Mouse (Mus musculus): ENCODE data around the gene Ms4a10. TPM values are rescaled to one million over a fixed set of nuclear protein-coding genes. Genes with fewer than 3 reads are reported as not detected.

Ms4a10 gene
- total RNA-seq, 2 experiments from 2014 or later = 0.51 to 25.4 TPM

DNA sequence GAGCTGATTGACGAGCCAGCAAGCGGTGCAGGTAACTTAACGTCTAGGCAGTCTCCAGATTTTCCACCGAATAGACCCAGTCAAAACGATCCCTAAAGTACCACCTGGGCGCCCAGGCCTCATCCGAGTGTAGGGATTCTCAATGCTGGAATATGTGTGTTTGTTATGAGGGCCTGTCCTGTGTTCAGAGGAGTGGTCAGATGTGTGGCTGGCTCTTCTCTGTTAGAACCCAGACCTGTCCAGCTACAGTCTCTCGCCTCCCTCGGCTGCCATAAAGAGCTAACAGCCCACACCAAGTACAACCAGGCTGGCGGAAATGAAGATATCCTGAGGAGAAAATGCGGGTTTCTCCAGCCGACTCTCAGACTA, 14.5 kb downstream of the Ms4a10 start:
- DNase-seq (ENCODE audit: low spot score in 2 of 2) = no peak

DNA sequence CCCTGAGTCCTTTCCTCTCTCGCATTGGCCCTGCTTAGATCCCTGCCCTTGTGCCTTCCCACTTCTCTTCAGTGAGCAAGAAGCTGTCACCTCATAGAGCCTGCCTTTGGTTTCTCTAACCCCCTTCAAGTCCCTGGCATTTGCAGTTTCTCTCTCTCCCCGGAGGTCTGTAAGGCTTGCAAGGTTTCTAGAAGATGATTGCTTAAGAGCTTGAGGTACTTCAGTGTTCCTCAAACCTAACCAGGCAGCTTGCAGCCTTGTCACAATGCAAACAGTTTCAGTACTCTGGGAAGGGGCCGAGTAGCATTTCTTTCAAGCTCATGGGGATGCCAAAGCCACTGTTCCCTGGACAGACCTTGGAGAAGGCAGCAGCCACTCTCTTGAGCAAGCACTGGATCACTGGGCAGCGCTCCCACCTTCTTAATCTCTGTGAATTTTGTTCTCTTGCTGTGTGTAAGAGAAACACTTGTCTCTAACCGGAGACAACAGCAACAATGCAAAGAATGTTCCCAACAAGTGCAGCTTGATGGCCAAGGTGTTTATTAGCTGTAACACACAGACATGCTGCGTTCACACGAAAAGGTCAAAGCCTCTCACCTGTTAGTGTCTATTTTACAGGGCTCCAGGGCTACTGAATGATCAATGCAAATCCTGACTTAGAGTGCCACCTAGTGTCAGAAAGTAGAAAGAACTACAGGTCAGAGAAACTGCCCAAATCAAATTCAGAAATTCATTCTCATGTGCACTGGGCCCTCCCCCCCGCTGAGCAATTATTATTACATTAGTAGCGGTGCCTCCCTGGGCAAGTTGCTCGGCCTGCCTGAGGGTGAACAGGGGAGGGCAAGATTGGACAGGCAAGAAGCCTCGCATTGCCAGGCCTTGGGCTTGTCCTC, 15.1 kb downstream of the Ms4a10 start:
- peak in 1 of 2 experiments; percentile 42 for DNase-seq (ENCODE audit: low spot score in 2 of 2)

DNA sequence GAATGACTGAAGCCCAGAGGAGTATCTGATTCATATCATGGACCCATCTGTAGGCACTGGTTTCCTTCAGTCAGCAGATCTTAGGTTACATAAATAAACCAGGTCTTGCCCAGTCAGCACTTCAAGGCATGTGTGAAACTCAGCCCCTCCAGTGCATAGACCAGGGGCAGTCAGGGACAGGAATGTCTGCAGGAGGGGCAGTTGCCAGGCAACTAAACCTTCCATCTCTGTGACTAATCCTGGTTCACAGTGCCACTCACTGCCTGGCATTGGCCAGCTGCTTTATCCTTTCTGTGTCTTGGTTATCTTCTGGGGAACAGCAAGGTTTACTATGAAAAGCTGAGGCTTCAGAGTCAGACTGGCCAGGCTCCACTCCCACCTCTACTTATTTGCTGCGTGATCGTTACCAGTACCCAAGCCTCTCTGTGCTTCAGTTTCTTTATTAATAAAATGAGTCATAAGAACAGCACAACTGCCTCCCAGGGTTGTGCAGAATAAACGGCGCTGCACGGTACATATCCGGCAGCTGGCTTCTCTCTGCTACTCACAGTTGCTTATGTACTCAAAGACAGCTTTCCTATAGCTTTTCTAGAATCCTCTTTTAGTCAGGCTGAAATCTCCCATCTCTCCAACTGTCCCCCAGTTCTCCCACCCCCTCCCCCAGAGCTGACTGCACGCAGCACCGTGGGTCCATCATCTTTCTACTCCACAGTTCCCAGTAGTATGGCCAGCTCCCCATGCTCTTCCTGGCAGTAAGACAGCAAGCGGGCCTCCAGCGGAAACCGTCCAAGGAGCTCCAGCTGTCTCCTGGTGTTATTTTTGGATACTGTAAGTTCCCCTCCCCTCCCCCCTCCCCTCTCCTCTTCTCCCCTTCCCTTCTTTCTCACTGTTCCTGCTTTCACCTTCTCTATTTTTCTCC, 22.2 kb downstream of the Ms4a10 start:
- no peak for DNase-seq (ENCODE audit: low spot score in 2 of 2)

DNA sequence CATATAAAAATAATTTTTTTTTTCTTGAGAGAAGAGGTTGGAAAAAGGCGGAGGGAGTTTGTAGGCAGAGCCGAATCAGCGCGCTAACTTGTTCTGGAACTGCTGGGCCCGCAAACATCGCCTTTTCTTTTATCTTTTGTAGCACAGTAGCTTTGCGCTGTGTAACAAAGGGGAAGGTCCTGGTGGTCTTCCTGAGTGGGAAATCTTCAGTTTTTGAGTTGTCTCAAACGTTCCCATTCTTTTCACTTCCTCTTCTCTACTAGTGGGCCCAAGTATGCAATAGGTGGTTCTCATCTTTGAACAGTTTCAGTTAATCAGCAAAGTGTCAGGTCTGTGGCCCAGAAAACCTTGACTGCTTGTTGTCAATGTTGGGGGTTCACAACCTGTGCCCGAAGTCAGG, 24.9 kb downstream of the Ms4a10 start:
- DNase-seq (ENCODE audit: low spot score in 2 of 2) = no peak

DNA sequence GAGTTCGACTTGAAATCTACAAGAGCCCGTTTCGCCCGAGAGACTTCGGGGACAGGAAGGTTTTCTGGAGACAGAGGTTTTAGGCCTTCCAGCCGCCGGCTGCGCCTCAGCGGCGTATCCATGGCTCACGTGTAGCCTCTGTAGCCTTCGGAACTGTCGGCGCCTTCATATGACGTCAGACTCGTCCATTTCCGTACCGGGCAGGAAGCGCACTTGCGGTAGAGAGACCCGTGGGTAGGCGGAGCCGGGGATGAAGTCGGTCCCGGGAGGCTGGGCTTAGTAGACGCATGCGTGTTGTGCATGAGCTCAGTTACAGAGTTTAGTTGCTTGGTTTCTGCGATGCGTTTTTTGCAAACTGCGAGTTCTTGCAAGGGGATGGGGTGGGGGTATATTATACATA, 25.4 kb downstream of the Ms4a10 start, which contains the start of gene Ccdc86:
Ccdc86 (minus strand) TSS at position 155 of the 400 bp plus-strand sequence.
- DNase-seq (ENCODE audit: low spot score in 2 of 2) = peak; percentile 92 to 93

DNA sequence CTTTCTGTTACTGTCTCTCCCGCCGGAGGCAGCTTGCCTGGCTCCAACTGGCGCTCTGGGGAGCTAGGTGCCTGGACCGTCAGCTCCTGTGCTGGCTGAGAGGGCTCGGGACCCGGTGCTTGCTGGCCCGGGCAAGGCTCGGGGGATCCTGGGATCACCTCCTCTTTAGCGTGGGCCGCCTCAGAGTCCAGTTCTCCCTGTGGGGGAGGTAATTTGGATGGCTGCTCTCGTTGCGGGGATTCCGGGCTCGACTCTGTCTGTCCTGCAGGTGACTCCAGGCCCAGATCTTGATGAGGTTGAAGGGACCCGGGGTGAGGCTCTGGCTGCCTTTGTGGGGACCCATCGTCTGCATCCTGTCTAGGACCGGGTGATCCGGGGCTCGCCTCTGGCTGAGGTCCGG, 26.1 kb downstream of the Ms4a10 start:
- DNase-seq (ENCODE audit: low spot score in 2 of 2) = no peak

DNA sequence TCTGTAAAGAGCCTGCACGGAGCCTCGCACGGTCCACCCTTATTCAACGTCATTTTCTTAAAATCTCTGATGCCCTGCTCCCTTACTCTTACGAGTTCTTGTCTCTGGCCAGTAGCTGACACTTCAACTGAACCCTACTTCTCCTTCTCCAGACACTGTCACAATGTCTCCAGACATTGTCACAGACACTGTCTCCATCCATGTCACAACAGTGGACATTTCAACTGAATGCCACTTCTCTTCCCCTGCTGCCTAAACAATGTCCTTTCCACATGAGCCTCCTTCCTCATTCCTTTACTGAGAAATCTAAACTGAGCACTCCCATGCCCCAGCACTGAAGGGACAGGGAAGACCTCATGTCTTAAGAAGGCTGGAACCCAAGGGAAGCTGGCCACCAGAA, 27.3 kb downstream of the Ms4a10 start:
- no peak for DNase-seq (ENCODE audit: low spot score in 2 of 2)

DNA sequence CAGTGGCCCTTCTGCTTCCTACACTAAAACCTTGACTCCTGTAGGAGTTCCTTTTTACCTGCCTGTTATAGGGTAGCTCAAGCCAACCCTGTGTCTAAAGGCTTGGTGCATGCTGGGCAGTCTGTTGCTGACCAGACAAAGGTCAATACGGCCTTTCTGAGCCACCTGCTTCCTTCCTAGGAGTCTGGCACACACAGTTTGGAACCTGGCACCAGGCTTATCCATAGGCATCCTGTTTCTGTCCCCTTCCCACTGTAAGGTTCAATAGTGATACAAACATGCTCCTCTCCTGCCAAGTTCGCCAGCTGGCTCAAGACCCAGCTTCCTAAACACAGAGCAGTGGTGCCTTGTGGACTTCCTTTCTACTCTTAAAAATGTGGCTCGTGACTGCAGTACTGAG, 28.0 kb downstream of the Ms4a10 start:
- DNase-seq (ENCODE audit: low spot score in 2 of 2) = no peak

DNA sequence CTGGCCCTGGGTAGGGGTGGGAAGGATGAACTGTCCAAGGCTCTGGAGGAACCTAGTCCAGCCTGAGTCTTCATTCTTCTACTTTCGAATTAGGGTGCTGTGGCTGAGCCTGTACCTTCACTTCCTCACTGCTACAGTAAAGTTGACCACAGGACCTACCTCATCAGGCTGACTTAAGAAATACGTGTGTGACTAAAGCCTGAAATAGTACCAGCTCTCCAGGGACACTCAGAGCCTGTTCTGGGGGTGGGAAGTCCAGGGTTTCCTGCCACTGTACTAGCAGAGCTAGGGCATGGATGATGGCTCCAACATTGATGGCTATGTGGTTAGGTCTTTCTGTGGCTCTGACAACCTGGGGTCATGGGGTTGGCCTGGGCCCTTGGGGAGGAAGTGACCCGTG, 30.5 kb downstream of the Ms4a10 start:
- DNase-seq (ENCODE audit: low spot score in 2 of 2) = no peak

DNA sequence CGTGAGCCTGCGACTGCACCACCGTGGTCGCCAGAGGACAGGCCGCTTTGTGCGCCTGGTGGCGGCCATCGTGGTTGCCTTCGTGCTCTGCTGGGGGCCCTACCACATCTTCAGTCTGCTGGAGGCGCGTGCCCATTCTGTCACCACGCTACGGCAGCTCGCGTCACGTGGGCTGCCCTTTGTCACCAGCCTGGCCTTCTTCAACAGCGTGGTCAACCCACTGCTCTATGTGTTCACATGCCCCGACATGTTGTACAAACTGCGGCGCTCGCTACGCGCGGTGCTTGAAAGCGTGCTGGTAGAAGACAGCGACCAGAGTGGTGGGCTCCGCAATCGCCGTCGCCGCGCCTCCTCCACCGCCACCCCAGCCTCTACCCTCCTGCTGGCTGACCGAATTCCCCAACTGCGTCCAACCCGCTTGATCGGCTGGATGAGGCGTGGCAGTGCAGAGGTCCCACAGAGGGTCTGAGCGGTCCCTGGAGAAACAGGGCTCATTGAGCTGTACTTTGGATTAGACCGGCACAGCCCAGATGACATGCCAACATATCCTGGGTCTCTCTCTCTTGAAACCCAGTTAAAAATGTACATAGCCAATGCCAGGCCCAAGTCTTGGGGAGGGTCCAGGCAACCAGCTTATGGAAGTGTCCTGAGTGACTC, 33.5 kb downstream of the Ms4a10 start:
- DNase-seq (ENCODE audit: low spot score in 2 of 2) = peak in 1 of 2 experiments; percentile 26

DNA sequence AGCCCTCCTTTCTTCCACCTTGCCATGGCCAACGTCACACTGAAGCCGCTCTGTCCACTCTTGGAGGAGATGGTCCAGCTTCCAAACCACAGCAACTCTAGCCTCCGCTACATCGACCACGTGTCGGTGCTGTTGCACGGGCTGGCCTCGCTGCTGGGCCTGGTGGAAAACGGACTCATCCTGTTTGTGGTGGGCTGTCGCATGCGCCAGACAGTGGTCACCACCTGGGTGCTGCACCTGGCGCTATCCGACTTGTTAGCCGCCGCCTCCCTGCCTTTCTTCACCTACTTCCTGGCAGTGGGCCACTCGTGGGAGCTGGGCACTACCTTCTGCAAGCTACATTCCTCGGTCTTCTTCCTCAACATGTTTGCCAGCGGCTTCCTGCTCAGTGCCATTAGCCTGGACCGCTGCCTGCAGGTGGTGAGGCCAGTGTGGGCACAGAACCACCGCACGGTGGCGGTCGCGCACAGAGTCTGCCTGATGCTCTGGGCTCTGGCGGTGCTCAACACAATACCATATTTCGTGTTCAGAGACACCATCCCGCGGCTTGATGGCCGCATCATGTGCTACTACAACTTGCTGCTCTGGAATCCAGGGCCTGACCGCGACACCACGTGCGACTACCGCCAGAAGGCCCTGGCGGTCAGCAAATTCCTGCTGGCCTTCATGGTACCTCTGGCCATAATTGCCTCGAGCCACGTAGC, 34.2 kb downstream of the Ms4a10 start:
- peak; percentile 61 to 70 for DNase-seq (ENCODE audit: low spot score in 2 of 2)

DNA sequence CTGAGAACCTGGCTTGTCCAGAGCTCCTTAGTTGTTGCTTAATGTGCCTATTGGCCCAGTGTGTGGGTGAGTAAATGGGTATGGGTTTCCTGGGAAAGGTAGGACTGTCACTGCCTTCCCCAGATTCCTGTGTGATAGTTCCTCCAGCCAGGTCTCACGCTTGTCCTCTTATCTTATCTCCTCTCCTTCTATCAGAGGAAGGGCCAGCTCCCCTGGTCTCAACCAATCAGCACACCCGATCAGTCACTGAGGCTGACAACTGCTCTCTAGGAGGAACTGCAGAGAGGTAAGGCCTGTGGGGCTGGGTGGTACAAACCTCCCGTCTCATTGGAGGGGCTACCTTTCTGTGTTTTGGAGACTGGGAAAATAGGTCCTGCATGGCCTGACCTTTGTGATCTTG, 35.7 kb downstream of the Ms4a10 start:
- no peak for DNase-seq (ENCODE audit: low spot score in 2 of 2)

DNA sequence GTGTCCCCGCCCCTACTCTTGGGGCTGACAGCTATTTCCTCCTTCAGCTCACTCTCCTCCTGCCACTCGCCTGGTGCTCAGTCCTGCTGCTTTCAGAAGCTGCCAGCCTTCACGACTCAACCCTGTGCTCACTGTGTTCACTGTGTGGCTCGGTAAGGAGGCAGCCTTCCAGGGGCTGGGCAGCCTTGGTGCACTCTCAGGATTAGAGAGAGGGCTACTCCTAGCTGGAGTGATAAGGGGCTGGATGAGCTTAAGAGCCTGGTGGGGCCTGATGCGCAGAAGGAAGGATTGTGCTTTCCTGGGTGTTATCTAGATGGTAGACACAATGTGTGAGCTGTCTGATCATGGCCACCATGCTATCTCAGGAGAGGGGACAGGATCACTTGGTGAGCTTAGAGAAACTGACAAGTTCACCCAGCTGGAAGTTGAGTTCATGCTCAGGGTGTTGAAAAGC, 37.3 kb downstream of the Ms4a10 start, which contains the start of gene Ptgdr2:
Ptgdr2 (plus strand) TSS at position 51 of the 454 bp plus-strand sequence.
- DNase-seq (ENCODE audit: low spot score in 2 of 2) = no peak

DNA sequence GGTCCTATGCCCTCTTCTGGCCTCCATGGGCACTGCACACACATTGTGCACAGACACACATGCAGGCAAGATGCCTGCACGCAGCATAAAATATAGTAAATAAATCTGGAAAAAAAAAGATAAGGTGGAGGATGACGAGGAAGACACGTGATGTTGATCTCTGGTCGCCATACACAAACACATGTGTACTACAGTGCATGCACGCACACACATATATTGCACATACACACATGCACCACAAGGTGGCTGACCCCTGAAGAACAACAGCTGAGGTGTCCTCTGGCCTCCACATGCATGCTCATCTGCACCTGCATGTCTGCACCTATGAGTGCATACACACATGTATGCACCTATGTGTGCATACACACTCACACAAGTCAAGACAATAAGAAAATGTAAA, 38.4 kb downstream of the Ms4a10 start:
- no peak for DNase-seq (ENCODE audit: low spot score in 2 of 2)

DNA sequence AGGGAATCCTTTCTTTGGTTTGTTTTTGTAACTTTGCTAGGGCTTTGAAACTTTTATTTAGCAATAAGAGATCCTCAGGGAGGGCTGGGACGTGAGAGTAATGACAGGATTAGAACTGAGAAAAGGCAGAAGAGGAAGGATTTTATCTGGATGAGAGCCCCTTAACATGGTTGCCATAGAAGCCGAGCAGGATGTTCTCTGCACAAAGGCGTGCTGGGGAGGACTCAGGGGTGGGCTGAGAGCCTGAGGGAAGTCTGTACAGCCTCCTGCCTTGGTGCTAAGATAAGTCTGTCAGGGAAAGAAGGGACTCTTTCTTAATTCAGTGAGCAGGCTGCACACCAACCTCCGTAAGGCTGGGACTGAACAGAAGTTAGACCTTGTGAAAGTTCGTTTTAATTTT, 39.4 kb downstream of the Ms4a10 start:
- DNase-seq (ENCODE audit: low spot score in 2 of 2) = no peak

DNA sequence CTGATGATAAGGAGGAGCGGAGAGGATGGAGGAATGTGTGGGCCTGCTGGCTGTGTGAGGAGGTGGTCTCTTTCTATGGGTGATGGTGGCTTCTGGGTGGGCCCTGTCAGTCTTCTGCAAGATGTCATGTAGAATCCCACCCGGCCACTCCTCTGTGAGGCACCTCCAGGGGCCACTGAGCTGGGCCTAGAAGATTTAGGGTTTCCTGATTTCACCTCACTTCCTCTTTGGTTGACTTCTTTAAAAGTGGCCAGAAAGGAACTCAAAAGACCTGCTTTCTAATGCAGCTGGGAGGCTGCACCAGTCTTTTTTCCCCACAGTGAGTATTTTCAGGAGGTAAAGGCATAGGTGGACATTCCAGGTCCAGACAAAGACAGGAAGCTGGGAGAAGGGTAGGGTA, 43.8 kb downstream of the Ms4a10 start:
- DNase-seq (ENCODE audit: low spot score in 2 of 2) = no peak

DNA sequence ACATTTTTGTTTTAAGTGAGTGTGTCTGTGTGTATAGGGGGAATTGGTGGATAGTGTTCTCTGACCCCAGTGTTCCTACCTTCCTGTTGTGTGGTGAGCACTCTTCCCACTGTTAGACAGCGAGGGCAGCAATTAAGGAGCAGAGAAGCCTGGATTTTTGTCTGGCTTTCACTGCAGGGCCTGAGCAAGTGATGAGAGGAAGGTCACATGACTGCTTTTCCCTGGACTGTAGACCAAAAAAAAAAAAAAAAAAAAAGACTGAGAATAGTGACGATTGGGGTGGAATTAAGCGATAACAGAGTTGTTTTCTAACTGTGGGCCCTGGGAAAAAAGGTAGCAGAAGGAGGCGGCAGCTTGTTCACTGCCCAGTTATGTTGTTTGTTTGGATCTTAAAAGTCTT, 47.8 kb downstream of the Ms4a10 start:
- DNase-seq (ENCODE audit: low spot score in 2 of 2) = no peak

DNA sequence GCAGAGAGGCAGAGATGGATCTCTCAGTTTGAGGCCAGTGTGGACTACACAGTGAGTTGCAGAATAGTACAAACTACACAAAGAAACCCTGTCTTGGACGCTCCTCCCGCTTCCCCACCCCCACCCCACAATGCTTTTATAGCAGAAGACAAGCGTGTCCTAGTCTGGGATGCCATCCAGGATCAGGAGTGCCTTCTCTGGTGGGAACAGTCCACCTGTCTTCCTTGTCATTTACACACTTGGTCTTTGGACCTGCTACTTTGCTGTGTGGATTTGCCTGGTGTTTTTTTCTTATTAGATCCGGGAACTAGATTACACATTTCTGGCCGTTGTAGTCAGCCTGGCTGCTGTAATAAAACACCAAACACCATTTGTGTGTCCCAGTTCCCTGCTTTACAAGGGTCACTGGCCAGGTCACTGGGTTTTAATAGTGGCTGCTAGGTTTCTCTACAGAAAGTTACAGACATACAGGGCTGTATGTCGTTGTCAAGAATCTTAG, 48.3 kb downstream of the Ms4a10 start:
- no peak for DNase-seq (ENCODE audit: low spot score in 2 of 2)

DNA sequence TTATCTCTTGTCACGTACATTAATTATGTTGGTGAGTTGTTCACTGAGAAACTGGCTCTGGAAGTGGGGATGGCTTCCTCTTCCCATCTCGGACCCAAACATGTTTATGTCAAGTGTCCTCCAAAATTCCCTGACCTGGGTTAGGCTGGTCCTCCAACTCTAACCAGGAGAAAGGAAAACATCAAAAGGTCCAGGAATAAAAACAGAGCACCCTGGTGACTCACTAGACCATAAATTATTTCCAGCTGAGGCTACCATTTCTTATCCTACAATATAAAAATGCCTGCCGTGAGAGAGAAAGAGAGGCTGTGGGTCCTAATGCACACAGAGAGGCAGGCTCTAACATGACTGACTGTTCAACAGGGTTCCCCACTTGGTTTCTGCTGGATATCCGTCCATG, 50.2 kb downstream of the Ms4a10 start:
- DNase-seq (ENCODE audit: low spot score in 2 of 2) = no peak

DNA sequence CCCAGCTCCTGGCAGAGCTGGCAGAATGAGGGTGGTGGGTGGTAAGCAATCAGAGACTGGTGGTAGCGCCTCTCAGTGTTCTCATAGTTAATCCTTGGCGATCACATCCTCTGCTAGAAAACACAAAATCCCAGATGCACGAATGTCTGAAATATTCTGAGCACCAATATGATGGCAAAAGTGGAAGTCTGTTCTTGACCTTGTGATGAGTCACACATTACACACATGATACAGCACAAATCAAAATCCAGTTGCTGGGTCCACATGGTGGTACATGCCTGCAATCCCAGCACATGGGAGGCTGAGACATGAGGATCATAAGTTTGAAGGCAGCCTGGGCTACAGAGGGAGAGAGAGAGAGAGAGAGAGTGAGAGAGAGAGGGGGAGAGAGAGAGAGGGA, 53.4 kb downstream of the Ms4a10 start:
- DNase-seq (ENCODE audit: low spot score in 2 of 2) = no peak
